Mouse (Mus musculus): Measurements from ENCODE around the gene Fancg. TPM values are rescaled to one million over a fixed set of nuclear protein-coding genes. Genes with fewer than 3 reads are reported as not detected.
"Not testable (repeated sequence)": the region's sequence is repeated elsewhere in the genome, so short reads cannot be mapped to it uniquely, and the experiment has no call there.

Gene Fancg
- polyA plus RNA-seq, 1 experiment from 2014 or later: 22.0 TPM

GRCm38 (mm10) chr4:42999451-43000140 lies 10.7 kb downstream of the Fancg start:
- peak overlapping the region; percentile 86 for H3K9ac ChIP-seq (ENCODE audit: low read depth, low read length)
- H3K4me3 ChIP-seq (ENCODE audit: low read depth, low read length): peak overlapping the region; percentile 71
- H3K4me2 ChIP-seq (replicated peaks; ENCODE audit: low read depth, low read length): peak overlapping the region; percentile 75
- DNase-seq (ENCODE audit: low spot score) (peak; percentile 84), ATAC-seq (ENCODE audit: low FRiP score) (peak; percentile 87)
- no peaks in the 10 kb centered on the region for H3K36me3 ChIP-seq (ENCODE audit: control insufficient read depth, insufficient read depth, low read length)
- H3K27ac ChIP-seq (ENCODE audit: low read depth, low read length): peak overlapping the region; percentile 97
- no peaks in the 10 kb centered on the region for H3K9me3 ChIP-seq (ENCODE audit: control insufficient read depth, low read length)
- no peaks in the 10 kb centered on the region for H3K27me3 ChIP-seq (ENCODE audit: control insufficient read depth, insufficient read depth, low read length)
- H3K4me1 ChIP-seq (replicated peaks; ENCODE audit: control insufficient read depth, insufficient read depth, low read length): 0 out of 2 replicates have a peak, but pooled peaks cover 2% of the 10 kb centered on the region
- under 1% methylated on average over 43 of the region's 51 CpGs for WGBS

GRCm38 (mm10) chr4:42998022-42998421 lies 12.3 kb downstream of the Fancg start:
- DNase-seq (ENCODE audit: low spot score) (no peak), ATAC-seq (ENCODE audit: low FRiP score) (no peak)
- H3K4me3 ChIP-seq (ENCODE audit: low read depth, low read length): peak overlapping the region; percentile 71; the same call in 1 of the 2 replicates
- H3K9me3 ChIP-seq (ENCODE audit: control insufficient read depth, low read length): no peaks in the 10 kb centered on the region
- H3K36me3 ChIP-seq (ENCODE audit: control insufficient read depth, insufficient read depth, low read length): peaks cover 3% of the 10 kb centered on the region; the same call in 1 of the 2 replicates
- 0 out of 2 replicates have a peak, but pooled peaks cover 2% of the 10 kb centered on the region for H3K4me1 ChIP-seq (replicated peaks; ENCODE audit: control insufficient read depth, insufficient read depth, low read length)
- no peak overlapping the region for H3K27ac ChIP-seq (ENCODE audit: low read depth, low read length)
- H3K9ac ChIP-seq (ENCODE audit: low read depth, low read length): no peak overlapping the region
- H3K4me2 ChIP-seq (replicated peaks; ENCODE audit: low read depth, low read length): peak overlapping the region; percentile 19; the same call in 1 of the 2 replicates
- 74% methylated on average over 2 of the region's 2 CpGs for WGBS
- H3K27me3 ChIP-seq (ENCODE audit: control insufficient read depth, insufficient read depth, low read length): no peaks in the 10 kb centered on the region

GRCm38 (mm10) chr4:42988296-42988695 lies 22.0 kb downstream of the Fancg start:
- Histone ChIP-seq H3K27ac (ENCODE audit: low read depth, low read length) (no peak overlapping the region), H3K9ac (ENCODE audit: low read depth, low read length) (no peak overlapping the region), H3K36me3 (ENCODE audit: control insufficient read depth, insufficient read depth, low read length) (peaks cover 13% of the 10 kb centered on the region), H3K4me3 (ENCODE audit: low read depth, low read length) (no peak overlapping the region), H3K4me1 (replicated peaks; ENCODE audit: control insufficient read depth, insufficient read depth, low read length) (no peaks in the 10 kb centered on the region), H3K9me3 (ENCODE audit: control insufficient read depth, low read length) (no peaks in the 10 kb centered on the region), H3K27me3 (ENCODE audit: control insufficient read depth, insufficient read depth, low read length) (no peaks in the 10 kb centered on the region), H3K4me2 (replicated peaks; ENCODE audit: low read depth, low read length) (no peak overlapping the region)
- DNase-seq (ENCODE audit: low spot score): no peak
- ATAC-seq (ENCODE audit: low FRiP score): no peak
- WGBS: 79% methylated on average over 1 of the region's 1 CpGs

DNA sequence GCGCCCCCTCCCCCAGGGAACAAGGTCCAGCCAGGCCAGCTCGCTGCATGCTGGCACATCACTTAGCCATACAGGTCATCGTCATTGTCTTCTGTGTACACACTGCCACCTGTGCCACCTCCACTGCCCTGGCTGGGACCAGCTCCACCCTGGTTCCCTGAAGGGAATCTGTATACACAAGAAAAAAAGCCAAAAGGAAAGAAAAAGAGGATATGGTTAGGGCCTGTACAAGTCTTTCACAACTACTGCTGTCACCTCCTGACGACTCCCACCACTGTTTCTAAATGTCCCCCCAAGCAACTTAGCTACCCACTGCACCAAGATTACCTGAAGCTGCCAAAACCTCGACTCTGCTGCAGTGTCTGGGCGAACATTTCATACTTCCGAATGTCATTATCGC lies 29.8 kb downstream of the Fancg start:
- not testable (repeated sequence) for H3K27ac ChIP-seq (ENCODE audit: low read depth, low read length); DNase-seq (ENCODE audit: low spot score); H3K4me3 ChIP-seq (ENCODE audit: low read depth, low read length); H3K9me3 ChIP-seq (ENCODE audit: control insufficient read depth, low read length); H3K9ac ChIP-seq (ENCODE audit: low read depth, low read length); ATAC-seq (ENCODE audit: low FRiP score); H3K4me2 ChIP-seq (replicated peaks; ENCODE audit: low read depth, low read length); H3K4me1 ChIP-seq (replicated peaks; ENCODE audit: control insufficient read depth, insufficient read depth, low read length); H3K27me3 ChIP-seq (ENCODE audit: control insufficient read depth, insufficient read depth, low read length)
- 95% methylated on average over 7 of the region's 8 CpGs for WGBS
- peaks cover 14% of the 10 kb centered on the region; the same call in 1 of the 2 replicates for H3K36me3 ChIP-seq (ENCODE audit: control insufficient read depth, insufficient read depth, low read length)

DNA sequence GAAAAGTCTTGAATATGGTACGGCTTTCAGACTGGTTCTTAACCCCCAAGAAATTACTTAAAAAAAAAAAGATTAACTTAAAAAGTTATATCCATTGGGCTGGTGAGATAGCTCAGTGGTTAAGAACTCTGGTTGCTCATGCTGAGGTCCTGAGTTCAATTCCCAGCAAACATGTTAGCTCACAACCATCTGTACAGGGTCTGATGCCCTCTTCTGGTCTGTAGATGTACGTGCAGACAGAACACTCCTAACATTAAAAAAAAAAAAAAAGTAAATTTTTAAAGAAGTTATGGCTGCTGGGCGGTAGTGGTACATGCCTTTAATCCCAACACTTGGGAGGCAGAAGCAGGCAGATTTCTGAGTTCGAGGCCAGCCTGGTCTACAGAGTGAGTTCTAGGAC lies 32.2 kb downstream of the Fancg start:
- Histone ChIP-seq H3K27me3 (ENCODE audit: control insufficient read depth, insufficient read depth, low read length) (no peaks in the 10 kb centered on the region), H3K4me1 (replicated peaks; ENCODE audit: control insufficient read depth, insufficient read depth, low read length) (no peaks in the 10 kb centered on the region), H3K4me2 (replicated peaks; ENCODE audit: low read depth, low read length) (no peak overlapping the region), H3K36me3 (ENCODE audit: control insufficient read depth, insufficient read depth, low read length) (0 out of 2 replicates have a peak, but pooled peaks cover 12% of the 10 kb centered on the region), H3K9me3 (ENCODE audit: control insufficient read depth, low read length) (no peaks in the 10 kb centered on the region), H3K9ac (ENCODE audit: low read depth, low read length) (no peak overlapping the region), H3K4me3 (ENCODE audit: low read depth, low read length) (no peak overlapping the region), H3K27ac (ENCODE audit: low read depth, low read length) (no peak overlapping the region)
- no peak for DNase-seq (ENCODE audit: low spot score)
- WGBS: 91% methylated on average over 4 of the region's 4 CpGs
- no peak for ATAC-seq (ENCODE audit: low FRiP score)

GRCm38 (mm10) chr4:42973868-42974267 lies 36.4 kb downstream of the Fancg start:
- Histone ChIP-seq H3K9me3 (ENCODE audit: control insufficient read depth, low read length) (no peaks in the 10 kb centered on the region), H3K36me3 (ENCODE audit: control insufficient read depth, insufficient read depth, low read length) (no peaks in the 10 kb centered on the region), H3K27me3 (ENCODE audit: control insufficient read depth, insufficient read depth, low read length) (no peaks in the 10 kb centered on the region), H3K9ac (ENCODE audit: low read depth, low read length) (no peak overlapping the region), H3K4me2 (replicated peaks; ENCODE audit: low read depth, low read length) (no peak overlapping the region), H3K4me3 (ENCODE audit: low read depth, low read length) (no peak overlapping the region), H3K4me1 (replicated peaks; ENCODE audit: control insufficient read depth, insufficient read depth, low read length) (no peaks in the 10 kb centered on the region), H3K27ac (ENCODE audit: low read depth, low read length) (no peak overlapping the region)
- 86% methylated on average over 5 of the region's 5 CpGs for WGBS
- no peak for ATAC-seq (ENCODE audit: low FRiP score)
- DNase-seq (ENCODE audit: low spot score): no peak

DNA sequence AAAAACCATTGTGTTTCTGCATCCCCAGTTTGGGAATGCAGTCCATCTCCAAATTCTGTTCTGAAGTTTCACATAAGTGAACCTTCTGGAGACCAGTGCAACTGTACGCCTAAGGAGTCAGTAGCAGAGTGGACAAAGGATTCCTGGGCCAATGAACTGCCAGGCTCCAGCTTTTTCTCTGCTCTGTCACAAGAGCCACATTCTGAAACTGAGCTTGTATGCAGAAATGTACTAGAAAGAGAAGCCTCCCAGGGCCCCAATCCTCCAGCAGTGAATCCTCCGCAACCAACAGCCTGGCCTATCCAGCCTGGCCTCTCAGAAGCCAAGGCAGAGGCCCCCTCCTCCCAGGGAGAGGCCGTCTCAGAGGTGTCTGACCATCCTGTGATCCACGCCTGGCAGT lies 37.4 kb downstream of the Fancg start:
- DNase-seq (ENCODE audit: low spot score) (no peak), ATAC-seq (ENCODE audit: low FRiP score) (no peak)
- H3K27me3 ChIP-seq (ENCODE audit: control insufficient read depth, insufficient read depth, low read length): no peaks in the 10 kb centered on the region
- no peak overlapping the region for H3K4me2 ChIP-seq (replicated peaks; ENCODE audit: low read depth, low read length)
- no peaks in the 10 kb centered on the region for H3K36me3 ChIP-seq (ENCODE audit: control insufficient read depth, insufficient read depth, low read length)
- no peaks in the 10 kb centered on the region for H3K9me3 ChIP-seq (ENCODE audit: control insufficient read depth, low read length)
- H3K4me1 ChIP-seq (replicated peaks; ENCODE audit: control insufficient read depth, insufficient read depth, low read length): no peaks in the 10 kb centered on the region
- H3K4me3 ChIP-seq (ENCODE audit: low read depth, low read length): no peak overlapping the region
- no peak overlapping the region for H3K27ac ChIP-seq (ENCODE audit: low read depth, low read length)
- H3K9ac ChIP-seq (ENCODE audit: low read depth, low read length): no peak overlapping the region
- 81% methylated on average over 4 of the region's 4 CpGs for whole genome bisulfite sequencing

- 97% methylated on average over 4 of the region's 4 CpGs for WGBS
- ATAC-seq (ENCODE audit: low FRiP score) (no peak), DNase-seq (ENCODE audit: low spot score) (no peak)
- Histone ChIP-seq H3K9ac (ENCODE audit: low read depth, low read length) (no peak within 1 kb of the TSS), H3K36me3 (ENCODE audit: control insufficient read depth, insufficient read depth, low read length) (no peaks in the 10 kb centered on the region), H3K9me3 (ENCODE audit: control insufficient read depth, low read length) (no peaks in the 10 kb centered on the region), H3K27me3 (ENCODE audit: control insufficient read depth, insufficient read depth, low read length) (no peaks in the 10 kb centered on the region), H3K4me1 (replicated peaks; ENCODE audit: control insufficient read depth, insufficient read depth, low read length) (no peaks in the 10 kb centered on the region), H3K4me2 (replicated peaks; ENCODE audit: low read depth, low read length) (no peak within 1 kb of the TSS), H3K4me3 (ENCODE audit: low read depth, low read length) (no peak within 1 kb of the TSS), H3K27ac (ENCODE audit: low read depth, low read length) (no peak within 1 kb of the TSS)
Measured at GRCm38 (mm10) chr4:42969304-42969703, 41.0 kb downstream of the Fancg start, which contains the start of gene 1700022I11Rik. TSS of gene 1700022I11Rik (plus strand) at chr4:42969604.

Measured in hindbrain, embryonic 11.5 days (tissue).